Mouse (Mus musculus) retina, adult 2 months (tissue): ENCODE results near the gene Hist1h2ad.

Experiments used
- DNase-seq: peaks from one replicate; pipeline ENCODE4 v3.0.0-alpha.2; 2012; ENCODE audit warnings: low read depth, low spot score

Hist1h2ad gene

GRCm38 (mm10) chr13:23620056-23620732 lies 46.0 kb downstream of the Hist1h2ad start:
- DNase-seq: no peak

GRCm38 (mm10) chr13:23620733-23621531 lies 46.8 kb downstream of the Hist1h2ad start, which contains the start of gene Hist1h2be:
Gene Hist1h2be, minus strand, starts transcription at chr13:23621124.
- DNase-seq: peak; percentile 76

DNA sequence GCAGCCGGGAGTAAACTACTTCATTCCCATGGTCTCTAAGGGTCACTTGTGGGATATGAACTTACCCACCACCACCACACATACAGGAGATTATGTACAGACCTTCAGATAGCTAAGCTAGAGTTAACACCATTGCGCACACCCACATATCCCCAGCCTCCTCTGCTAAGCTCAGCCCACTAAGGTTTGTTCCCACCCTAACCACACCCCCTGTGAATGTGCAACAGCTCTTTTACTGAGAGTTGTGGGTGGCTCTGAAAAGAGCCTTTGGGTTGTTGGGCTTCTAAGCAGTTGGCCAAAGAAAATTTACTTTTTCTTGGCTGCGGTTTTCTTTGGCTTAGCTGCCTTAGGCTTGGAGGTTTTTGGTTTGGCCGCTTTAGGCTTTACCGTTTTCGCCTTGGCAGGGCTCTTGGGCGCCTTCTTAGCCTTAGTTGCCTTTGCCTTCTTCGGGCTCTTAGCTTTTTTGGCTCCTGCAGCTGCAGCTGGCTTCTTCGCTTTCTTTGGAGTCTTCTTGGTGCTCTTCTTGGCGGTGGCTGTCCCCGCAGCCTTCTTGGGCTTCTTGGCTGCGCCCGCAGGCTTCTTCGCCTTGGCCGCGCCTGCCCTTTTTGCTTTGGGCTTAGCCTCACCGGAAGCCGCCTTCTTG lies 47.5 kb downstream of the Hist1h2ad start:
- DNase-seq: no peak

- DNase-seq: peak; percentile 78
These were observed 48.0 kb downstream of the Hist1h2ad start, which contains the start of gene Hist1h1e for GRCm38 (mm10) chr13:23622175-23622671. Gene Hist1h1e, minus strand, starts transcription at chr13:23622558.

DNA sequence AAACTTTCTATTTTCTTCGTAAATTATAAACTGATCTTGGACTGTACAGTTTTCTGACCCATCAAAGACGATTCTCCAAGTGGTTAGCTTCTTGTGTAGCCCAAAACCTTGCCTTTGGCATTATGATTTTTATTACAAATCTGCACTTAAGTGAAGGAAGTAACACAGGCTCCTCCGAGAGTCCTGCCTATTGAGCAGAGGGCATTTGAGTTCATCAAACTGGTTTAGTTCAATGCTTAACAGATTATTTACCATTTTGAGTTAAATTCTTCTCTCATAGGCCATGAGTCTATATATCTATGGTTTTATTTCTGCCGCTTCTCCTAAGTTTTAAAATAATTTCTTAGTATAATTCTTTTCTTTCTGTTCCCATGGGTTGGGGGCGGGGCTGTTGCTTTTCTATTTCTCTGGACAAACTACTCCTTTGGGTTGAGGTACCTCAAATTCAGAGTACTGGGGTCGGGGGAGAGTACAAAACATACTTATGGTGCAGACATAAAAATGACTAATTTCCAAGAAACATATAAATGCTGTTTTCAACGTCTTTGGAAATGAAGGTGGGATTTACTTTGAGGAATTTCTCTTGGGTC lies 48.8 kb downstream of the Hist1h2ad start:
- no peak for DNase-seq
